Mouse (Mus musculus) gastrocnemius, postnatal 14 days (tissue): ENCODE measurements at regions not wholly inside any gene's neighbourhood (a gene's known extent, or its start where the extent isn't known, plus 50 kb on each side); places are given as distances from the start of the nearest gene placed in this dataset.
"Not testable (repeated sequence)": the region's sequence is repeated elsewhere in the genome, so short reads cannot be mapped to it uniquely, and the experiment has no call there.

ENCODE experiments used
- DNase-seq: peaks from one replicate; pipeline ENCODE4 v3.0.0; 2021; ENCODE audit warnings: mixed read lengths
- intact Hi-C: fragments of 180-260 bp; cut with DNase I; formaldehyde crosslinking; loops from one replicate; pipeline ENCODE4 v1.15.1; 2025; ENCODE audit warnings: low total_unique reads

- intact Hi-C loops, result no loop called here
Measured at GRCm38 (mm10) chr2:39420696-39421095, 194.4 kb upstream of the Ppp6c start.

GRCm38 (mm10) chr2:39400336-39400735 lies 174.1 kb upstream of the Ppp6c start:
- intact Hi-C loops, result no loop called here
- DNase-seq, result no peak

More at GRCm38 (mm10) chr2:39420696-39421095, 194.4 kb upstream of the Ppp6c start:
- DNase-seq, result no peak

- intact Hi-C loops, result no loop called here
- DNase-seq, result no peak
Measured at GRCm38 (mm10) chr2:39399523-39399922, 173.3 kb upstream of the Ppp6c start.

GRCm38 (mm10) chr2:39394643-39395042 lies 168.4 kb upstream of the Ppp6c start:
- DNase-seq, result no peak
- intact Hi-C loops, result no loop called here

GRCm38 (mm10) chr2:39377264-39377663 lies 151.0 kb upstream of the Ppp6c start:
- no peak for DNase-seq
- intact Hi-C loops, result no loop called here

GRCm38 (mm10) chr2:39373068-39373779 lies 147.0 kb upstream of the Ppp6c start:
- DNase-seq, result peak; percentile 85
- intact Hi-C loops, result loop anchor here (5.0 kb wide), 1 partner anchor 101 kb away; no protein-coding TSS in a partner anchor

GRCm38 (mm10) chr2:39344207-39344606 lies 118.0 kb upstream of the Ppp6c start:
- intact Hi-C loops, result no loop called here
- DNase-seq, result no peak

GRCm38 (mm10) chr2:39340406-39340805 lies 114.2 kb upstream of the Ppp6c start:
- intact Hi-C loops, result no loop called here
- no peak for DNase-seq

- no peak for DNase-seq
- intact Hi-C loops, result no loop called here
Measured at GRCm38 (mm10) chr2:39338832-39339649, 112.8 kb upstream of the Ppp6c start.

GRCm38 (mm10) chr2:39337524-39337923 lies 111.3 kb upstream of the Ppp6c start:
- intact Hi-C loops, result no loop called here
- no peak for DNase-seq

GRCm38 (mm10) chr2:39325715-39326493 lies 99.7 kb upstream of the Ppp6c start:
- intact Hi-C loops, result no loop called here
- no peak for DNase-seq

GRCm38 (mm10) chr2:39325122-39325521 lies 98.9 kb upstream of the Ppp6c start:
- DNase-seq, intact Hi-C loops: not testable (repeated sequence)

GRCm38 (mm10) chr2:39299798-39300382 lies 73.6 kb upstream of the Ppp6c start:
- DNase-seq, result no peak
- intact Hi-C loops, result no loop called here

- DNase-seq, result no peak
- intact Hi-C loops, result no loop called here
Measured at GRCm38 (mm10) chr2:39299290-39299689, 73.0 kb upstream of the Ppp6c start.

- intact Hi-C loops, result no loop called here
- no peak for DNase-seq
Measured at GRCm38 (mm10) chr2:39295435-39295834, 69.2 kb upstream of the Ppp6c start.

- intact Hi-C loops, result no loop called here
Measured at GRCm38 (mm10) chr2:39278218-39278617, 52.0 kb upstream of the Ppp6c start.

More at GRCm38 (mm10) chr2:39278218-39278617, 52.0 kb upstream of the Ppp6c start:
- no peak for DNase-seq
